Mouse (Mus musculus) stomach, embryonic 15.5 days (tissue): ENCODE results near the gene Sptlc3. TPM values are rescaled to one million over a fixed set of nuclear protein-coding genes. Genes with fewer than 3 reads are reported as not detected.
A peak's percentile ranks its signal among the peaks of the same experiment; 100 is the strongest.

Experiments
- ATAC-seq: fragments of 200-750 bp; cut with Nextera tagmentation; 2 replicates; pipeline ENCODE4 v1.8.0; 2017; ENCODE audit warnings: low read depth, moderate number of reproducible peaks, moderate TSS enrichment; ENCODE audit not compliant: insufficient read depth, low FRiP score
- H3K27ac ChIP-seq: fragments of 300-500 bp; sonication (generic); 2 replicates; pipeline ENCODE4 v1.5.1; 2015; ENCODE audit warnings: mild to moderate bottlenecking, inconsistent platforms
- H3K27me3 ChIP-seq: fragments of 300-500 bp; sonication (generic); replicated peaks from 2 replicates; pipeline ENCODE4 v1.6.1; 2015; ENCODE audit warnings: inconsistent platforms
- H3K36me3 ChIP-seq: fragments of 300-500 bp; sonication (generic); 2 replicates; pipeline ENCODE4 v1.6.1; 2015; ENCODE audit warnings: inconsistent platforms
- H3K4me1 ChIP-seq: fragments of 300-500 bp; sonication (generic); 2 replicates; pipeline ENCODE4 v1.6.1; 2015; ENCODE audit warnings: inconsistent platforms
- H3K4me2 ChIP-seq: fragments of 300-500 bp; sonication (generic); 2 replicates; pipeline ENCODE4 v1.6.1; 2015; ENCODE audit warnings: mild to moderate bottlenecking, inconsistent platforms
- H3K4me3 ChIP-seq: fragments of 300-500 bp; sonication (generic); replicated peaks from 2 replicates; pipeline ENCODE4 v1.5.1; 2015; ENCODE audit warnings: inconsistent platforms
- H3K9ac ChIP-seq: fragments of 300-500 bp; sonication (generic); 2 replicates; pipeline ENCODE4 v1.6.1; 2015; ENCODE audit warnings: inconsistent platforms
- H3K9me3 ChIP-seq: fragments of 300-500 bp; sonication (generic); 2 replicates; pipeline ENCODE4 v1.6.1; 2016; ENCODE audit warnings: inconsistent platforms
- WGBS: fragments of 180-500 bp; shearing (Covaris S2); methylation state at CpG from one replicate; pipeline ENCODE4 v1.1.7; 2015; 5-methylcytosine and 5-hydroxymethylcytosine counted together
- polyA plus RNA-seq: library from polyadenylated mRNA; unstranded; fragments of >200 nt; fragmentation: Nextera tagmentation; extraction: Ambion mirVana; gene quantifications from 2 replicates; pipeline ENCODE4 v1.2.1, GENCODE M21; 2015

Sptlc3 gene
- polyA plus RNA-seq, 1 experiment from 2014 or later, result 8.8 TPM

DNA sequence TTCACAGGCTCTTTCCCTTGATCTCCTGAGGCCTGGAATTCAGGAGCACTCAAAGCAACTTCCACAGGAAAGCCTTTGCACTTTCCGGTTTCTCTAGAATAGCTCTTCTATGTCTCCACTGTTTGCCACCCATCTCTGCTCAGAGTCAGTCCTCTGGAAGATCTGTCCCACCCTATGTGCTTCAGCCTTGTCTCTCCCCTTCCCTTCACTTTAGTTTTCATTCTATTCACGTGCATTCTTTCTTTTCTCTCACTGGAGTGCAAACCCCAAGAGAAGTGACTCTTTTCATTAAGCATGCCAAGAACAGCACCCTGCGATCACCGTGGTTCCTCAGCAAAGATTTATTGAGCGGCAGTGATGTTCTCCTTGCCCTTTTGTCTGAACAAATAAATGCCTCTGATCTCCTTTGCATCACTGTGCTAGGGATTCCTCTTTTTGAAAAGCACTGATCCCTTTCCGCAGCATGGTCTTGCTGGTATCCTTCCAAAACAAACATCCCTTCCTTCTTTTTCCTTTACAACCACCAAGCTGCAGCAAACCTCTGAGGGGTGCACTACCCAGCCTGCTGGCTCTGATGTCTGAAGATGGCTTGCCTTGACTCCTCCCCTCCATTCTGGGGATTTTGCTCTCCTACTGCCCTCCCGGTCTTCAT, 108.0 kb downstream of the Sptlc3 start:
- Histone ChIP-seq H3K36me3 (no peaks in the 10 kb centered on the region), H3K9ac (no peak overlapping the region), H3K4me2 (no peak overlapping the region), H3K9me3 (no peaks in the 10 kb centered on the region), H3K27ac (no peak overlapping the region), H3K4me1 (no peaks in the 10 kb centered on the region), H3K4me3 (no peak overlapping the region), H3K27me3 (no peaks in the 10 kb centered on the region)
- WGBS, result 38% methylated on average over 7 of the region's 7 CpGs
- no peak for ATAC-seq

DNA sequence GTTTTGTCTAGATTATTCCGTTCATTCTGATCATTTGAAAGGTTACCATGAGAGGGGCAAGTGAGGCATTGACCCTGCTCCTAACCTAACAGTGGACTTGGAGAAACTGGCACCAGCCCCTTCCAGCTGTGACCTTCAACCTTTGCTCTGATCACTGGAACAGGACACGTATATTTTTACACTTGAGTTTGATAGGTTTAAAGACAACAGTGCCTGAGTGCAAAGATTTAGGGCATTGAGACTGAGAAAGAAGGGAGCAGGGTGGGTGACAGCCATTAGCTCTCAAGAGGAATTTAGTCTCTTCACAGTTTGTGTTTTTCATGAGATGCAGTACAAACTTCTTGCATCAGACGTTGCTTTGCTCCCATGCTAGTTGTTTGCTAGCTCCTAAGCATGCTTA, 114.5 kb downstream of the Sptlc3 start:
- Histone ChIP-seq H3K27ac (no peak overlapping the region), H3K27me3 (no peaks in the 10 kb centered on the region), H3K9me3 (no peaks in the 10 kb centered on the region), H3K4me3 (no peak overlapping the region), H3K4me1 (no peaks in the 10 kb centered on the region; the same call in 1 of the 2 replicates), H3K4me2 (no peak overlapping the region), H3K36me3 (no peaks in the 10 kb centered on the region), H3K9ac (no peak overlapping the region)
- no peak for ATAC-seq
- 42% methylated on average over 3 of the region's 3 CpGs for WGBS

DNA sequence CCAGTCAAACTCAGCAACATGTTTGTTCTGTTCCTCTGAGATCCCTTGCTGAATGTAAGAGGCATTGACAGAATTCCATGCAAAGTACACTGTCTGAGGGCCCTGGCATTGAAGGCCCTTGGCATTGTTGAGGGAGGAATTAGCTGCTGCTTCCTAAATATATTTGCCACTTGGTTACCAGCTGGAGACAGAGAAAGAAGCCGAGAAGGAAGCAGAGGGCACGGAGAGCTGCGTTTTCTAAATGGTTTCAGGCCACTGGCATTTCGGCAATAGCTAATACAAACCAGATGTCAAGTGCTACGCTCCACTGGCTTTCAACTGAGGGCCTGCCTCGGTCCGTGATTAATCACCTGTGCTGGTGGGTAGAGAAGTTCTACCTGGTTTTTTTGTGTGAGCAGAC, 115.1 kb downstream of the Sptlc3 start:
- Histone ChIP-seq H3K4me2 (no peak overlapping the region), H3K27ac (no peak overlapping the region), H3K9ac (no peak overlapping the region), H3K27me3 (no peaks in the 10 kb centered on the region), H3K36me3 (no peaks in the 10 kb centered on the region), H3K4me3 (no peak overlapping the region), H3K9me3 (no peaks in the 10 kb centered on the region), H3K4me1 (no peaks in the 10 kb centered on the region; the same call in 1 of the 2 replicates)
- WGBS, result 10% methylated on average over 7 of the region's 7 CpGs
- ATAC-seq, result no peak

DNA sequence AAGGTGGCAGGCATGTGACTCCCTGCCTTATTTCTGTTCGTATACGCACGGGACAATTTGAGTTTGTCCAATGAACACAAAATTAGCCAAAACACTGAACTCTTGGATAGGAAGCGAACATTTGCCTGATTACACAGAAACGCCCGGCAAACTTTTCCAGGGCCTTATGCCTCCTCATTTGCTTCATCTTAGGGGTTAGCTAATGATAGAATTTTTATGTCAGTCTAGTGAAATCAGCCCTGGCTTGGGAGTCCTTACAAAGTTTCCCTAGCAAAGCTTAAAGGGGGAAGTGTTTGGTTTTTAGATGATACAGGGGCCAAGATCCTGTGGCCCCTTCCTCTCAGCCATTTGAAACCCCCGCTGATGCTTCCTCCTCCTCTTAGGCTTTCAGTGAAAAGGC, 115.5 kb downstream of the Sptlc3 start:
- ATAC-seq, result no peak
- 49% methylated on average over 7 of the region's 7 CpGs for WGBS
- Histone ChIP-seq H3K27ac (no peak overlapping the region), H3K36me3 (no peaks in the 10 kb centered on the region), H3K4me2 (no peak overlapping the region), H3K9me3 (no peaks in the 10 kb centered on the region), H3K27me3 (no peaks in the 10 kb centered on the region), H3K4me1 (no peaks in the 10 kb centered on the region; the same call in 1 of the 2 replicates), H3K9ac (no peak overlapping the region), H3K4me3 (no peak overlapping the region)

DNA sequence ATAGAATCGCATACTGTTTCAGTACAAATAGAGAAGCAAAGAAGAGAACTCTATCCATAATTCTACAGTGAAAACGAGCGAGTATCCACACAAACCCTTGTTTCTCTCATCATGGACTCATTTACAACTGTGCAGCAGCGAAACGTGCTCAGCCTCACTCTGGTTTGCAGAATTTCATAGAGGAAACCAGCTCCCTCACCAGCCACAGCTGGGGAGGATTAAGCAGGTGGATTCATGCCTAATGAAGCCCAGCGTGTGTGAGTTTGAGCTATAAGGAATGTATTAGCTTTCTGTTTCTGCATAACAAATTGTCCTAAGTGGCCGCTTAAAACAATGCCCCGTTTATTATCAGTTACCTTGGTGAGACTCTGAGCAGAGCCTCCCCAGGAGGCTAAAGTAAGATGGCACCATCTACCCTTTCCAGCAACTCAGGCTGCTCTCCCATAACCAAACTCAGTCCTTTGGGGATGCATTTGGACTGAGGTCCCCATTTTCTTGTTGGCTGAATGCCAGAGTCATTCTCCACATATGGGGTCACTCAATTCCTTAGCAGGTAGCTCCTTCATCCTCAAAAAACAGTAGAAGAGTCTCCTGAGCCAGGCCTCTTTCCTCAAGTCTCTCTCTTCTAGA, 116.1 kb downstream of the Sptlc3 start:
- no peaks in the 10 kb centered on the region for H3K36me3 ChIP-seq
- H3K4me2 ChIP-seq, result no peak overlapping the region
- no peak for ATAC-seq
- H3K27me3 ChIP-seq, result no peaks in the 10 kb centered on the region
- no peak overlapping the region for H3K9ac ChIP-seq
- H3K4me1 ChIP-seq, result no peaks in the 10 kb centered on the region; the same call in 1 of the 2 replicates
- H3K9me3 ChIP-seq, result no peaks in the 10 kb centered on the region
- H3K4me3 ChIP-seq, result no peak overlapping the region
- no peak overlapping the region for H3K27ac ChIP-seq
- 44% methylated on average over 8 of the region's 8 CpGs for WGBS

DNA sequence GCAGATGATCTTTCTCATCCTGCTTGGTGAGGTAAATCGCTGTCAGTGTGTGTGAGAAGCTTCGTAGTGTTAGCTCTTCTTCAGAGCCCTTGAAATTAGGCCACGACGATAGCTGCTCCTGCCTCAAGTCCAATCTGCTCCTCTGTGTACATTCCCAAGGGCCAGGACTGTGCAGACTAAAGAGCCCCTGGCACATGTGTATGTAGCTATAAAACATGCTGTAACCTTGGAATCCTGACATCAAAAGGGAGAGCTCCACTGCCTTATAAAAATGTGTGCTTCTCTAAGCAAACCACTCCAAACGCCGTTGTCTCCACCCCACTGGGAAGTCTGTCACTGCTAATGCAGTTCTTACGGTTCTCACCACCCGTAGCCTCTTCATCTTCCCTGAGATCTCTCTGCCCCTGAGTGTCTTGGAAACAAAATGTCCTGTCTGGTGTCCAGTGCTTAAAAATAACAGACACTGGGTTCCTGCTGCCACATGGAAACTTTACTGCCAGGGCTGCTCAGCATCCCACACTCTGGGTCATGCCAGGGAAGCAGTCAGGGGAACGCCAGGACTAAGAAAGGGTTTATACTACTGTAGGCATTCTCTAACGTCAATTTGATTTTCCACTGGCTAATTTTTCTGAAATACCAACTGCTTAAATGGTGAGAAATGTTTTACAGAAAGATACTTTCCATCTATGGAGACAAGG, 118.8 kb downstream of the Sptlc3 start:
- Histone ChIP-seq H3K4me2 (no peak overlapping the region), H3K4me1 (no peaks in the 10 kb centered on the region; the same call in 1 of the 2 replicates), H3K4me3 (no peak overlapping the region), H3K9ac (no peak overlapping the region), H3K9me3 (no peaks in the 10 kb centered on the region), H3K36me3 (no peaks in the 10 kb centered on the region), H3K27ac (no peak overlapping the region), H3K27me3 (no peaks in the 10 kb centered on the region)
- 51% methylated on average over 10 of the region's 10 CpGs for WGBS
- no peak for ATAC-seq

DNA sequence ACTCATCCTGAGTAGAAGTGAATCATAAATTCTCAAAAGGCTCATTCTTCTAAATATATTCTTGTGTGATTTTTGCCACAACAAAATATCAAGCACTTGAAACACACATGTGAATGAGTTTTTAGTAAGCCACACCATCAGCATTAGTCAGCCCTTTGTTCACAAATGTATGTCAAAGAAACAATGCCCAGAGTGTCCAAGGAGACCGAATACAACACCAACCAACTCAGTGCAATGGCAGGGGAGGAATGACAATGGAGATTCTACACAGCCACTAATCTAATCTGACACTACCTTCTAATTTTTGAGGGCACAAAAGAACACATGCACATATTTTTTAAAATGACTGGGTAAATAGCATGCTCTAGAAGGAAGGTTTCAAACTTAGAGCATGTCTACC, 132.8 kb downstream of the Sptlc3 start:
- Histone ChIP-seq H3K27ac (no peak overlapping the region), H3K9ac (no peak overlapping the region), H3K36me3 (no peaks in the 10 kb centered on the region), H3K4me3 (no peak overlapping the region), H3K4me1 (no peaks in the 10 kb centered on the region), H3K9me3 (no peaks in the 10 kb centered on the region), H3K4me2 (no peak overlapping the region), H3K27me3 (no peaks in the 10 kb centered on the region)
- WGBS, result 72% methylated on average over 1 of the region's 1 CpGs
- no peak for ATAC-seq

DNA sequence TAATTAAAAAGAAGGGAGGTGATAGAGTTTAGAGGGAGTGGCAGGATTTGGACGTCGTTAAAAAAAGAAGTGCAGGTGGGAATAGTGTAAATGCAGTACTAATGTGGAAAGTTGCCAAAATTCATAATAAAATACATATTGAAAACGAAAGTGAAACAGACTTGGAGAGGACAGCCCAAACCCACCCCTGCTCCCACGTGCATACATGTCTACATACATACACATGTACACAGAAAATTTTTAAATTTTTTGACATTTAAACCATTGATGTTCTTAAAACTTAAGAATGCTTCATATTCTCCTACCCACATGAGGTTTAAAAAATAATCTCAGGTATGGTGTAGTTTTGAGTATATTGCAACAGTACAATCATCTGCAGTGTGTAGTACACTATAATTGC, 135.0 kb downstream of the Sptlc3 start:
- ATAC-seq, result no peak
- H3K27me3 ChIP-seq, result no peaks in the 10 kb centered on the region

DNA sequence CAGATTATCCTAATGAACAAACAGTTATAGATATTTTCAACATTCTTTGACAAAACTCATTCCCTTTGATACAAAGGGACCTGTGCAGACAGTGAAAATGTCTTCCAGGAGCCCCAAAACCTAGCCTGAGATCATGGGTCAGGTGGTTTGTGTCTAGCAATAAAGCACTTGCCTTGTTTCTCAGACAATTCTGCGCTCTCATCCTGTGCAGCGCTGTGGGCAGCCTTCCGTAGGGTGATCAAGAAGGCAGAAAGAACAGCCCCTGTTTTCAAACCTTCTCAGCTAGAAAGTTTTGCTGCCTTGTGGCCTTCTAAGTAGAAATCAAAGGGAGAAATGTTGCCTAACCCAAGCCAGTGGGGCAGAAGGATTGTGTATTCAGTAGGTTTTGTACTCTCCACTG, 135.9 kb downstream of the Sptlc3 start:
- Histone ChIP-seq H3K9ac (no peak overlapping the region), H3K4me1 (no peaks in the 10 kb centered on the region), H3K27ac (no peak overlapping the region), H3K27me3 (no peaks in the 10 kb centered on the region), H3K9me3 (no peaks in the 10 kb centered on the region), H3K4me2 (no peak overlapping the region), H3K36me3 (no peaks in the 10 kb centered on the region), H3K4me3 (no peak overlapping the region)
- ATAC-seq, result no peak
- WGBS, result 96% methylated on average over 3 of the region's 3 CpGs

More for the DNA sequence above, 135.0 kb downstream of the Sptlc3 start:
- Histone ChIP-seq H3K9me3 (no peaks in the 10 kb centered on the region), H3K4me3 (no peak overlapping the region), H3K4me1 (no peaks in the 10 kb centered on the region), H3K27ac (no peak overlapping the region), H3K4me2 (no peak overlapping the region), H3K9ac (no peak overlapping the region), H3K36me3 (no peaks in the 10 kb centered on the region)
- WGBS, result 65% methylated on average over 4 of the region's 4 CpGs

DNA sequence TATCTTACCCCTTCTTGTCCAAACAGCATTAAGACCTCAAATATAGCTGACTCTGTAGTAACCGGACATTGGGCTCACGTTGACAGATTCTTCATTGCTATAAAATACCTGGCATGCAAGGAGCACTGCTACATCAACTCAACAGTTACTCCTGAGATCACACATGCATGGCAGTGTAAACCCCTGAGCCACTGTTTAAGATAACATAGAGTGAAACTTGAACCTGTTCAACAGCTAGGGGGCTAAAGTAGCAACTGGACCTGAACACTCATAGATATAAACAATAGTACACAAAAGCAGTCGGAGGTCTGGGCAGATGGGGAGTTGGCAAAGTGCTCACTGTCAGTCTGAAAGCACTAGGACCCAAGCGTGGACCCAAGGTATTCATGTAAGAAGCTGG, 140.8 kb downstream of the Sptlc3 start:
- no peaks in the 10 kb centered on the region for H3K36me3 ChIP-seq
- H3K27ac ChIP-seq, result no peak overlapping the region
- H3K4me2 ChIP-seq, result no peak overlapping the region
- H3K4me1 ChIP-seq, result no peaks in the 10 kb centered on the region
- H3K9me3 ChIP-seq, result no peaks in the 10 kb centered on the region
- 47% methylated on average over 4 of the region's 4 CpGs for WGBS
- H3K9ac ChIP-seq, result no peak overlapping the region
- H3K4me3 ChIP-seq, result no peak overlapping the region
- no peak for ATAC-seq
- H3K27me3 ChIP-seq, result no peaks in the 10 kb centered on the region

DNA sequence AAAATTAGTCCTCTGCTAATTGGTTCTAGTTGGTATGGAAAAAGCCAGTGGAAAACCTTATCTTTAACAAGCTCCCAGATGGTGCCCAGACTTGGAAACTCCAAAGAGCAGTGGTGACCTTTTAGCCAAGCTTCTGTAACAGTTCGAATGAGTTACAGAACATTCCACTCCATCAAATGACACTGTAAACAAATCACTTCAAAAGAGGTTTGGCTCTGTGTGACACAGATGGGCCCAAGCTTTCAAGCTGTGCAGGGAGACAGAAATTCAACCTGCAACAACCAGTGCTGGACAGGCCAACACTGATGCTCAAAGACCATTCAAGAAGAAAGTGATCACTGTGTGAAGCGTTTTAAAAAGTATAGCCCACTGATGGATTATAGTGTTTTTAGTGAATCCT, 144.1 kb downstream of the Sptlc3 start:
- Histone ChIP-seq H3K27me3 (no peaks in the 10 kb centered on the region), H3K4me3 (no peak overlapping the region), H3K36me3 (no peaks in the 10 kb centered on the region), H3K27ac (no peak overlapping the region), H3K4me1 (no peaks in the 10 kb centered on the region), H3K9me3 (no peaks in the 10 kb centered on the region), H3K4me2 (no peak overlapping the region), H3K9ac (no peak overlapping the region)
- 18% methylated on average over 2 of the region's 2 CpGs for WGBS
- ATAC-seq, result no peak

DNA sequence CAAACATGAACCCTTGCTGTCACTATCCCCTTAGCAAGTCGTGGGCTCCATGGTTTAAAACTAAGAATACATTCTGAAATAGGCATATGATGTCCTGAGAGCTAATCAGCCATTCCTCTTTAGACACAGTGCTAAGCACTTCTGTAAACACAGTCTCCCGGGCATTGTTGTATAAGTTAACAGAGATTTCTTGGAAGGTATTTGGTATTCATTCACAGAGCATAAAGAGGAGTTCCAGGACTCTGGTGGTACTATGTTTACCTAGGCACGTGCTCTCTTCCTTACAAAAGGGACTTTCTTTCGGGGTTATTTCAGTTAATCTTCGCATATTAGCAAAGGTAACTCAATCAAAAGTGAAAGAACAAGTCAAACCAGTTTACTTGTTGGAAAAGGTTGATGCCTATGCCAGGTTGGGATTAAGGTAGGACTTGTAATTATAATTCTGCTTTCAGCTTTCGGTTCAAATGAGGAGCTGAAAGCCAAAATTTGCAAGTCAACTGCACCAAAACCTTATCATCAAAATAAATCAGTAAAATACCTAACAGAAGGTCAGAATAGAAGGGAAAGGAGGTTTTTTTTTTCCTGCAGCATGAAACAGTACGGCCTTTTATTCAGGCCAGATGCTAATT, 148.2 kb downstream of the Sptlc3 start:
- Histone ChIP-seq H3K4me3 (no peak overlapping the region), H3K9me3 (no peaks in the 10 kb centered on the region), H3K27me3 (no peaks in the 10 kb centered on the region), H3K27ac (no peak overlapping the region), H3K9ac (no peak overlapping the region), H3K4me2 (no peak overlapping the region), H3K4me1 (no peaks in the 10 kb centered on the region), H3K36me3 (no peaks in the 10 kb centered on the region)
- WGBS, result 42% methylated on average over 7 of the region's 7 CpGs
- ATAC-seq, result peak; percentile 82
